Mouse (Mus musculus) megakaryocyte, embryonic 14.5 days (primary cell): ENCODE data around the gene Foxn3. TPM values are rescaled to one million over a fixed set of nuclear protein-coding genes. Genes with fewer than 3 reads are reported as not detected.

Experiments
- H3K27me3 ChIP-seq: replicated peaks from 2 replicates; pipeline ENCODE3; 2012; ENCODE audit warnings: inconsistent platforms
- H3K36me3 ChIP-seq: replicated peaks from 2 replicates; pipeline ENCODE3; 2012; ENCODE audit warnings: low read length, inconsistent platforms, mixed read lengths
- H3K4me1 ChIP-seq: 2 replicates; pipeline ENCODE4 v1.6.1; 2012; ENCODE audit warnings: inconsistent platforms
- H3K4me3 ChIP-seq: replicated peaks from 2 replicates; pipeline ENCODE3; 2012; ENCODE audit warnings: moderate library complexity, mild to moderate bottlenecking, inconsistent platforms
- H3K9me3 ChIP-seq: 2 replicates; pipeline ENCODE4 v1.6.1; 2012; ENCODE audit warnings: inconsistent platforms
- FLI1 ChIP-seq: IDR thresholded peaks from 2 replicates; pipeline ENCODE4 v1.6.1; 2012; ENCODE audit warnings: low read length, inconsistent platforms, mixed read lengths
- GATA1 ChIP-seq: IDR thresholded peaks from 3 replicates; pipeline ENCODE4 v1.6.1; 2012; ENCODE audit warnings: mixed read lengths, low read length, inconsistent platforms, borderline replicate concordance
- polyA plus RNA-seq: library from polyadenylated mRNA; stranded (reverse); fragments of >175 nt; gene quantifications from 2 replicates; pipeline ENCODE4 v1.2.3, GENCODE M21; 2012; ENCODE audit warnings: low replicate concordance; ENCODE audit not compliant: insufficient read depth

Gene Foxn3
- polyA plus RNA-seq, 1 experiment, result 20.5 TPM

DNA sequence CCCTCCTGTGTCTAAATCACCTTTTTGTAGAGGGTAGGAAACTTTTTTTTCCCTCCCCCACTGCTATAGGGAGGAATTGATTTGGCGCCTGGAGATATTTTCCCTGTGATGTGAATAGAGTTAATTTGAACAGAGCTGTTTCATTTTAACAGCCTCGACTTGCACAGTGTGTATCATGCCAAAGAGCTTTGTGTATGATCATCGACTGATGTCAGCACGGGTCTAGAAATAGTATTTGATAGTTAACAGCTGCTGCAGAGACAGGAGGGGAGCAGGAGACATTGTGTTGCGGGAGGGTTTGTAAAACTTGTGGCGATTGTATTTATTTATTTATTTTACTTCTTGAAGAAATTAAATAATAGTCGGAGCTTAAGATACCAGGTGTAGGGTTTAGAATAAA is 36.2 kb upstream of the Foxn3 start:
- no peak overlapping the region for H3K4me3 ChIP-seq
- no peaks in the 10 kb centered on the region for H3K36me3 ChIP-seq
- peaks cover 19% of the 10 kb centered on the region for H3K4me1 ChIP-seq
- H3K9me3 ChIP-seq, result no peaks in the 10 kb centered on the region
- TF ChIP-seq FLI1 (no peak), GATA1 (no peak)
- no peaks in the 10 kb centered on the region for H3K27me3 ChIP-seq

DNA sequence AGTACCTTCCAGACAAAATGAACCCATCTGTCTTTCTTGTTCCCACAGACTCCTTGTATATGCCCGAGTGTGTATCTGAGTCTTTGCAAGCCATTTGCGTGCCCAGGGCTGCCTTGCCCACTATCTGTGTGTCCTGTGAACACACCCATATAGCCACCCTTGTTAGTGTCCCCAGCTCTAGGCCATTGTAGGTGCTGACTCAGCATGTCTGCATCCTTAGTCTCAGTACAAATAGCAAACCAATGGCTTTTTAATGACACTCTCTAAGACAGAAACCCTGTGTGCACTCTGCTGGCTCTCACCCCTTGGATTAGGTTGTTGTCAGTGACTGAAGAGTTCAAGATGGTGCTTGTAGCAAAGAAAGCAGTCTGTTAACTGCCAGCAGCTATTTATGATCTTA is 33.0 kb upstream of the Foxn3 start:
- Histone ChIP-seq H3K36me3 (no peaks in the 10 kb centered on the region), H3K27me3 (peaks cover 4% of the 10 kb centered on the region), H3K9me3 (peaks cover 14% of the 10 kb centered on the region), H3K4me1 (peaks cover 6% of the 10 kb centered on the region), H3K4me3 (no peak overlapping the region)
- TF ChIP-seq GATA1 (no peak), FLI1 (no peak)

DNA sequence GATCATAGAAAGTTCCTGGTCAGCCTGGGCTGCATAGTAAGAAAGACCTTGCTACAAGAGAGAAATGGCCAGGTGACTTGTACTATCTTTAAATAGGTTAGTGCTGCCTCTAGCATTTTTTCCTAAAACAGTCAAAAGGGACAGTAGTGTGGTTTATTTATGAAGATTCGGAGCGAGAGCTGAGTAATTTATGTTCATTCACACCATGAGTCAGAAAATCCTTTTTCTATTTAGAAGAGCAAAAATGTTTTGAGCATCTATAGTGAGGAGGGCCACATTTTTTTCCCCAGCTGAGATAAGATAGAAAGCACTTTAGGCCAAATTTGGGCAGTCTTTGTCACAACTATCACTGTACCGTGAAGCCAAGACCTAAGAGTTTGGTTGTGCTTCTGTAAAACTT is 24.0 kb upstream of the Foxn3 start:
- H3K4me1 ChIP-seq, result no peaks in the 10 kb centered on the region
- TF ChIP-seq FLI1 (no peak), GATA1 (no peak)
- no peaks in the 10 kb centered on the region for H3K36me3 ChIP-seq
- H3K9me3 ChIP-seq, result peaks cover 13% of the 10 kb centered on the region
- peaks cover 9% of the 10 kb centered on the region for H3K27me3 ChIP-seq
- H3K4me3 ChIP-seq, result no peak overlapping the region

DNA sequence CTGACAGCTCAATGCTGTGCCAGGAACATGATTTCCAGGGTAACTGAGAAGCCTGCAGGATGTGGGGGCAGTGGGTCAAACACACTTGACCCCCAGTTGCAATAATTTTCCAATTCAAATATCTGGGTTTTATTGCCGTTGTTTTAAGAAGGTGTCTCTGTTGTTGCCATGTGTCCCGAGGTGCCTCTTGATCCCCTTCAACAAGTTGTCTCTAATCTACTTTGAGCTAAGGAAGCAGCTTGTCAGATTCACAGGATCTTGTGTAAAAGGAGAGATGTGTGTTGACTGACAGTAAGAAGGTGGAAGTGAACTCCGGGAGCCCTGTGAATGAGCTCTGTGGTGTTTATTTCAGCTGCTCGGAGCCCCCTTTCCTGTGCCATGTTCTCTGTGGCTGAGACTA is 16.6 kb upstream of the Foxn3 start:
- Histone ChIP-seq H3K9me3 (peaks cover 15% of the 10 kb centered on the region; the same call in 1 of the 2 replicates), H3K36me3 (no peaks in the 10 kb centered on the region), H3K27me3 (peaks cover 7% of the 10 kb centered on the region), H3K4me3 (no peak overlapping the region), H3K4me1 (peaks cover 18% of the 10 kb centered on the region)
- TF ChIP-seq GATA1, result no peak
- TF ChIP-seq FLI1, result no peak

DNA sequence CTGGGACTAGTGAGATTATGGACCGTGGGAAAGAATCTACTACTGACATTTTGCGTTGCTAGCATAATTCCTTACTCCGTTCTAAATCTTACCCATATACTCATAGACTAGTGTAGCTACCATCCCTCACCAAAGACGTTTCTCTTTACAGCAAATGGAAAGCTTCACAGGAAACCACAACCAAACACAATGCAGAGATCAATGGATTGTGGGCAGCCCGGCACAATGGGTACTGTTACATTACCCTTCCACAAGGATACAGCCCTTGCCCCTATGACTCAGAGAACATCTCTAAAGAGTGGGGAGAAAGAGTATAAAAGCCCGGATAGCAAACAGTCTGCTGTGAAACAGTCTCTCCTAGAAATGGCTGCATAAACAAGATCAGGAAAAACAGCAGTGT is 13.3 kb upstream of the Foxn3 start:
- peaks cover 23% of the 10 kb centered on the region for H3K9me3 ChIP-seq
- peaks cover 19% of the 10 kb centered on the region for H3K4me1 ChIP-seq
- H3K36me3 ChIP-seq, result peaks cover 3% of the 10 kb centered on the region
- no peak overlapping the region for H3K4me3 ChIP-seq
- no peak for TF ChIP-seq GATA1
- no peak for TF ChIP-seq FLI1
- H3K27me3 ChIP-seq, result peaks cover 15% of the 10 kb centered on the region

DNA sequence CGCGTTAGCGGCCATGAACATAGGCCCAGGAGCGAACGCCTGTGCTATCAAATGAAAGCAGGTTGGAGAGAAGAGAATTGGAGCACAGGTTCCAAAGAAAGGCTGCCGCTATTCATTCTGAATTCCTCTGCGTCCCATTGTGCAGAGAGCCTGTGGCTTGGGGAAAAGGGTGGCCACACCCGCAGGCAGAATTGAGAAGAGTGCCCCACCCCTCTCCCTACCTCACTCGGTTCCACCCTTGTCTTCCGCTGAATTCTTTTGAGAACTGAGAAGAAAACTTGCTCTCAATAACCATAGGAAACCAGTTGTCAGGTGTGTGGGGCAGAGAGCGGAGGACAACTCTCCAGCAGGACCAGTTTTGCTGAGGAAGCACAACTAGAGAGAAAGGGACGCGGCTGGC is 10.9 kb upstream of the Foxn3 start:
- peaks cover 20% of the 10 kb centered on the region for H3K27me3 ChIP-seq
- H3K36me3 ChIP-seq, result peaks cover 11% of the 10 kb centered on the region
- H3K4me3 ChIP-seq, result no peak overlapping the region
- peaks cover 19% of the 10 kb centered on the region for H3K4me1 ChIP-seq
- no peak for TF ChIP-seq GATA1
- TF ChIP-seq FLI1, result no peak
- peaks cover 30% of the 10 kb centered on the region for H3K9me3 ChIP-seq

DNA sequence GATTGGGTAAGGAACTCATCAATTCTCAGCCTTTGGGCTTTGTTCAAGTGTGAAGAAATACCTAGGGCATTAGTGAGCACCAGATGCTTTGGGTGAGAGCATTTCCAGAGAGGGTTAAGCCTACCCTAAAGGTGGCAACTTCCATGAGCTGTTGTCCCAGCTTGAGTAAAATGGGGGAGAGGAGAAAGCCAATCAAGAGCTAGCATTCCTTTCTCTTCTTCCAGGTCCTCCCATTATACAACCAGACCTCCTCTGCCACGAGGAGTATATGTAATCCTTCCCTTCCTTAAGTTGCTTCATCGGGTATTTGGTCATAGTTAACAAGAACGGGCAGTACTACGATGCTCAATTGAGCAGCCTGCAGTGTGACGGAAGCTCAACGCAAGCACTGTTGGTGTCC is 9.7 kb upstream of the Foxn3 start:
- TF ChIP-seq FLI1 (no peak), GATA1 (no peak)
- Histone ChIP-seq H3K4me3 (no peak overlapping the region), H3K4me1 (peaks cover 19% of the 10 kb centered on the region), H3K36me3 (peaks cover 11% of the 10 kb centered on the region), H3K27me3 (peaks cover 19% of the 10 kb centered on the region), H3K9me3 (peaks cover 28% of the 10 kb centered on the region)

DNA sequence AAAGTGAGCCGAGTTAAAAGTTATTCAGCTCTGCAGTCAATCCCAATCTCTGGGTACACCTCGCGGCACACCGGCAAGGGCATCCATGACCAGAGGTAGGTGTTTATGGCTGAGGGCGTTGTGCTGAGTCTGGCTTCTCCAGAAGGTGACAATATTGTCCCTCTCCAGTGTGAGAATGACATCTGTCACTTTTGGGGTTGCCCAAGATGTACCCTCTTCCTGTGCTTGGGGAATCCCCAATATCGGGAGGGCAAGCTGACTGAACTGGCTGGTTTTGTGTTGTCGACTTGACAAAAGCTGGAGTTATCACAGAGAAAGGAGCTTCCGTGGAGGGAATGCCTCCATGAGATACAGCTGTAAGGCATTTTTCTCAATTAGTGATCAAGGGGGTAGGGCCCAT is 8.6 kb upstream of the Foxn3 start:
- Histone ChIP-seq H3K4me3 (no peak overlapping the region), H3K9me3 (peaks cover 28% of the 10 kb centered on the region), H3K4me1 (peaks cover 19% of the 10 kb centered on the region), H3K27me3 (peaks cover 17% of the 10 kb centered on the region), H3K36me3 (peaks cover 11% of the 10 kb centered on the region)
- no peak for TF ChIP-seq FLI1

DNA sequence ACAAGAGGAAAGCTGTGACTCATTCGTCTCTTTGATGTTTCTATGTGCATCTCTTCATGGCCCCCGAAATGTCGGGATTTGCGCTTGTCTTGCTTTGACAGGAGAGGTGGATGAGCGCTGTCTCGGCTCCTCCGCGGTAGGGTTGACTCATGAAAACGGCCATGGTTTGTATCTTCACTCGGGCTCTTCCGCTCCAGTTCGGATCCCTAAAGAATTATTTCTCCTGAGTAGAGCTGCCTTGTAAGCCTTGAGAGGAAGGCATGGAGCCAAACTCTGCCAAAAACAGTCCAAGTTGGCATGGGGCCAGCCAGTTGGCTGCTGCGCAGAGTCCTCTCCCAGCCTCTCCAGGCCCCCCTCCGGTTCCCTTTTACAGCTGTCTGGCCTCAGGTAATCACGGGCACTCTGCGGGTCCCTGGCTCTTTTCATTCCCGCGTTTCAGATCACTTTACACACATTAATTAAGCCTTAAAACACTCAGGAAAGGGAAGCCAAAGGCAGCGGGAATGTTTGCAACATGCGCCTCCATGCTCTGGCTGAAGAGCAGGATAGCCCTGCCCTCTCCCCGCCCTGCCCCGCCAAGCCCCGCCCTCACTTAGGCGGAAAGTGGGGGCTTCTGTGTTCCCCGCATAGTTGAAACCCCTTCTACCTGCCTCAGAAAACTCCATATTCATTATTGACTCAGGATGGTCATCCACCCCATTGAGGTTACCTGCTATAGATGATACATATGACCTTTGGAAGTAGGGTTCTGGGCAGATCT is 7.0 kb upstream of the Foxn3 start:
- TF ChIP-seq GATA1 (no peak), FLI1 (no peak)
- Histone ChIP-seq H3K9me3 (peaks cover 28% of the 10 kb centered on the region), H3K36me3 (peaks cover 11% of the 10 kb centered on the region)

DNA sequence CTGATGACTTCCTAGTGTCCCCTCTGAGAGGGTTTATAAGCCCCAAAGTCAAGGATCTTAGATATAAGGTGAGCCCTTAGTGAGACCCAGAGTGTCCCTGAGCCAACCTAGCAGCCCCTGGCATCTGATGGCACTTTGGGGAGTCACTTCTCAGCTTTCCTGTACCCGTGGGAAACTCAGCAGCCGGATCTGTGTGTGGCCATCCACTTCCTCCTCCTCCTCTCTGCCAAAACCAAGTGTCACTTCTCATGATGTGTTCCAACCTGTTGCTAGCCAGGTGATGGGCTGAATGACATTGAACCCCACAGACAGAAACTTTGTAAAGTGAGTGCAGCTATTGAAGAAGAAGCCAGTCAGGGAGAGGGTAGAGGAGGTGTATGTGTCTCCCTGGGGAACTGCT is 2.2 kb upstream of the Foxn3 start:
- Histone ChIP-seq H3K4me1 (peaks cover 31% of the 10 kb centered on the region), H3K4me3 (no peak overlapping the region), H3K27me3 (peaks cover 8% of the 10 kb centered on the region), H3K9me3 (peaks cover 11% of the 10 kb centered on the region; the same call in 1 of the 2 replicates), H3K36me3 (peaks cover 8% of the 10 kb centered on the region)
- TF ChIP-seq FLI1, result no peak
- TF ChIP-seq GATA1, result no peak

More for the DNA sequence above, 7.0 kb upstream of the Foxn3 start:
- H3K4me3 ChIP-seq, result no peak overlapping the region
- H3K4me1 ChIP-seq, result peaks cover 9% of the 10 kb centered on the region
- H3K27me3 ChIP-seq, result peaks cover 20% of the 10 kb centered on the region

DNA sequence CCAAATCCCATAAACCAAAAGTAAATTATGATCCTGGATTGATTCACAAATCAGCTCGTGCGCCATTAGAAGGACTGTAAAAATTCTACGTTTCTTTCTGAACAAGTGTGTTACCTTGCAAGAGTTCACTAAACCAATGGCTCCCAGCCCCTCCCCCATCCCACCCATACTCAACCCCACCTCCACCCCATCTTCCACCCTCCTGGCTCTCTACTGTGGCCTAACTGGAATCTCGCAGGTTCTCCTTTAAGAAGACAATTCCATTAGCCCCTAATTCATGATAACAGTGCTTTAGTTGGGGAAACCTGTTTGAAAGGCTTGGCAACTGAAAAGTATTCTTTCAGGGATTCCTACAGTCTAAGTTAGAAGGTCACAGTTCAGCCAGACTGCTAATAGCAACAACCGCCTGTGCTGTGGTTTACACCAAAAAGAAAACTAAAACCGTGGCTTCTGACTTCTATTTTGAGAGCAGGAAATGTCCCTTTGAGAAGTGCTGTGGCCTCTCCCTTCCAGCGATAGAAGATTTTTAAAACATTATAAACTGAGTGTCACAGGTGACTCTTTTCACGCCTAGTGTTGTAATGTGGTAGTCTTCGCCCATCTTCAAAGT is 1.0 kb upstream of the Foxn3 start:
- Histone ChIP-seq H3K4me3 (peak overlapping the region; percentile 94), H3K36me3 (no peaks in the 10 kb centered on the region), H3K4me1 (peaks cover 43% of the 10 kb centered on the region), H3K9me3 (no peaks in the 10 kb centered on the region), H3K27me3 (peaks cover 3% of the 10 kb centered on the region)
- TF ChIP-seq GATA1 (no peak), FLI1 (no peak)
